Mouse (Mus musculus): Measurements from ENCODE around the gene Fos.

DNA sequence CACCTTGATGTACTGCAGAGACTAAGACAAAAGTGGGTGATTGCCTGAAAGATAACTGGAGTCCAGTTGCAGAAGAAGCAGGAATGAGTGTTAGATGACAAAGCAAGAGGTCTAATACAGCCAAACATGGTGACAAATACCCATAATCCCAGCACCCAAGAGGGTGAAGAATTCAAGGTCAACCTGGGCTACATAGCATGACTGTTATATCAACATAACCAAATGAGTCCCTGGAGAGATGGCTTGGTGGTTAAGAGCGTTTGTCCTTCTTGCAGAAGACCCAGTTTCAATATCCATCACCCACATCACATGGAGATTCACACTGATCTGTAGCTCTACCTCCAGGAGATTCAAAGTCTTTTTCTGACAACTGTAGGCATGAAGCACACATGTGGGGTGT is 30.2 kb upstream of the Fos start:
- no peak for TF ChIP-seq CTCF (IDR thresholded peaks at IDR 0.05; ENCODE audit: low read depth, low read length)
- no peak for TF ChIP-seq POLR2A (IDR thresholded peaks at IDR 0.05; ENCODE audit: extremely low read depth, insufficient read depth, low read length)
